Mouse (Mus musculus): ENCODE results near the gene Samd10.

- TF ChIP-seq CTCF (IDR thresholded peaks at IDR 0.05; ENCODE audit: insufficient read depth, low read length): no peak
- TF ChIP-seq POLR2A (IDR thresholded peaks at IDR 0.05; ENCODE audit: borderline replicate concordance, extremely low read depth, low read depth, low read length): no peak
These were observed 1.5 kb downstream of the Samd10 start for GRCm38 (mm10) chr2:181597378-181598061.

Data from lung, adult 2 months (tissue).